ENCODE assay signal across 11 mouse cellular contexts in genomic region chr5:150235931-150236330, GRCm38 (mm10).
"Had no signal": no experiment of that assay in that cellular context is flagged by ENCODE, and none has a peak within 500 bp of the region (broad histone marks: within the 10 kb centered on the region; RNA-seq: fewer than 3 reads in every experiment).

No protein-coding gene starts in this region.

- H3K27me3 ChIP-seq: limb, embryonic 13.5 days; midbrain, embryonic 13.5 days had no signal

- H3K27ac ChIP-seq: limb, embryonic 13.5 days; liver, embryonic 14.5 days; midbrain, embryonic 13.5 days; stomach, postnatal 0 days had no signal

- H3K4me3 ChIP-seq: limb, embryonic 13.5 days; midbrain, embryonic 13.5 days had no signal

- H3K4me2 ChIP-seq: limb, embryonic 13.5 days; midbrain, embryonic 13.5 days had no signal

- H3K9ac ChIP-seq: limb, embryonic 13.5 days; liver, embryonic 14.5 days; midbrain, embryonic 13.5 days had no signal

- H3K9me3 ChIP-seq: limb, embryonic 13.5 days; midbrain, embryonic 13.5 days had no signal

- ATAC-seq: midbrain, embryonic 13.5 days had no signal

- DNase-seq: kidney, postnatal 25 days; left cerebral cortex, postnatal 4 days; lung, adult 18-20 months; right cerebral cortex, adult 18-20 months; right cerebral cortex, postnatal 25 days; thymus, adult 18-20 months; thymus, postnatal 14 days had no signal

- H3K4me1 ChIP-seq: limb, embryonic 13.5 days had no signal

- H3K36me3 ChIP-seq: limb, embryonic 13.5 days; midbrain, embryonic 13.5 days had no signal
